Comparison of ENCODE assay signal across 43 mouse cellular contexts in the genomic region with DNA sequence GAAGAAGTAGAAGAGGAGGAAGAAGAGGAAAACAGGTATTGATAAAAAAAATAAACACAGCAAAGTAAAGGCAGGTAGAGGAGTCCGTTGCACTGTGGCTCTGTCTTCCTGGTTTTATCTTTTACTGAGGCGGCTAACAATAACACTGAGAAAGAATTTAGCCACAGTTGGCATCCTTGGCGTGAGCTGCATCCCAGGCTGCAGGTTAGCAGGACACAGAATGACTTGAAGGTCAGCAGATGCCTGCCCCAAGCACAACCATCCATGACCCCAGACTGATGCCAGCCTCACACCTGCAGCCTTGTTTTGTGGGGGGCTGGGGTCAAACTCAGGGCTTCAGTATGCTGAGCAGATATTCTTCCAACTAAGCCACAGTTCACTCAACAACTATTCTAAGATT. TPM values are rescaled to one million over a fixed set of nuclear protein-coding genes. Genes with fewer than 3 reads are reported as not detected.
"Had no signal": no experiment of that assay in that cellular context is flagged by ENCODE, and none has a peak within 500 bp of the region (broad histone marks: within the 10 kb centered on the region; RNA-seq: fewer than 3 reads in every experiment).

No protein-coding gene starts in this region.

- H3K36me3 ChIP-seq: heart, embryonic 12.5 days; heart, embryonic 13.5 days; heart, embryonic 15.5 days; hindbrain, embryonic 10.5 days; hindbrain, embryonic 12.5 days; hindbrain, embryonic 13.5 days; hindbrain, embryonic 15.5 days; intestine, embryonic 15.5 days; kidney, embryonic 15.5 days had no signal

- H3K9me3 ChIP-seq: heart, embryonic 12.5 days; heart, embryonic 13.5 days; heart, embryonic 15.5 days; hindbrain, embryonic 10.5 days; hindbrain, embryonic 12.5 days; hindbrain, embryonic 13.5 days; hindbrain, embryonic 15.5 days; intestine, embryonic 15.5 days; kidney, embryonic 15.5 days had no signal

- H3K4me3 ChIP-seq: heart, embryonic 12.5 days; heart, embryonic 13.5 days; heart, embryonic 15.5 days; hindbrain, embryonic 10.5 days; hindbrain, embryonic 12.5 days; hindbrain, embryonic 13.5 days; hindbrain, embryonic 15.5 days; intestine, embryonic 15.5 days; kidney, embryonic 15.5 days; layer of hippocampus, adult 2 months; left cerebral cortex, adult 2 months had no signal

- ATAC-seq: hindbrain, embryonic 16.5 days; hindbrain, postnatal 0 days; inflammation-experienced regulatory T-cells, adult 6 months; intestine, embryonic 15.5 days; intestine, embryonic 16.5 days; intestine, postnatal 0 days had no signal

- DNase-seq: heart, postnatal 10 days; heart, postnatal 14 days; heart, postnatal 36 days; heart, postnatal 4 days; kidney, adult 11 months; kidney, adult 18-20 months; kidney, adult 2 months; kidney, adult 8-10 months; kidney, adult 9 months; kidney, postnatal 10 days; kidney, postnatal 14 days; kidney, postnatal 25 days; kidney, postnatal 36 days; kidney, postnatal 4 days; layer of hippocampus, adult 9-11 months; layer of hippocampus, postnatal 36 days had no signal

- H3K9ac ChIP-seq: heart, embryonic 12.5 days; heart, embryonic 13.5 days; heart, embryonic 15.5 days; hindbrain, embryonic 12.5 days; hindbrain, embryonic 13.5 days; hindbrain, embryonic 14.5 days; hindbrain, embryonic 15.5 days; intestine, embryonic 15.5 days; kidney, embryonic 15.5 days had no signal

- H3K27me3 ChIP-seq: heart, embryonic 12.5 days; heart, embryonic 13.5 days; heart, embryonic 15.5 days; hindbrain, embryonic 12.5 days; hindbrain, embryonic 13.5 days; hindbrain, embryonic 15.5 days; intestine, embryonic 15.5 days; kidney, embryonic 15.5 days had no signal

- H3K27ac ChIP-seq: heart, embryonic 13.5 days; heart, embryonic 15.5 days; hindbrain, embryonic 10.5 days; hindbrain, embryonic 12.5 days; hindbrain, embryonic 13.5 days; hindbrain, embryonic 14.5 days; hindbrain, embryonic 15.5 days; hindbrain, postnatal 0 days; intestine, embryonic 15.5 days; kidney, embryonic 15.5 days; kidney, postnatal 0 days; layer of hippocampus, adult 2 months; left cerebral cortex, adult 2 months had no signal

- H3K4me1 ChIP-seq: heart, embryonic 12.5 days; heart, embryonic 13.5 days; heart, embryonic 15.5 days; hindbrain, embryonic 10.5 days; hindbrain, embryonic 12.5 days; hindbrain, embryonic 13.5 days; hindbrain, embryonic 15.5 days; intestine, embryonic 15.5 days; kidney, embryonic 15.5 days had no signal

- H3K4me2 ChIP-seq: heart, embryonic 12.5 days; heart, embryonic 13.5 days; heart, embryonic 15.5 days; hindbrain, embryonic 12.5 days; hindbrain, embryonic 13.5 days; hindbrain, embryonic 14.5 days; hindbrain, embryonic 15.5 days; intestine, embryonic 15.5 days; kidney, embryonic 15.5 days had no signal

RNA-seq across cellular contexts. Expression of a gene that starts 17.8 kb away (rescaled TPM):
- total RNA-seq: heart, postnatal 36 days; hematopoietic stem cell, adult 5-6 weeks; hindbrain, postnatal 0 days; layer of hippocampus, adult 18-20 months; layer of hippocampus, adult 2 months; layer of hippocampus, postnatal 14 days; layer of hippocampus, postnatal 25 days; layer of hippocampus, postnatal 36 days; left cerebral cortex, adult 18-20 months had no signal
- polyA plus RNA-seq: heart, embryonic 12.5 days; heart, embryonic 13.5 days; heart, embryonic 14.5 days; heart, embryonic 15.5 days; heart, postnatal 0 days; inflammation-experienced regulatory T-cells, adult 6 months had no signal

RNA-seq across cellular contexts. Expression of a gene that starts 50.1 kb away (rescaled TPM):
- total RNA-seq: heart, postnatal 10 days; heart, postnatal 14 days; heart, postnatal 36 days; heart, postnatal 4 days had no signal
- polyA plus RNA-seq: heart, postnatal 0 days; hindbrain, embryonic 11.5 days; inflammation-experienced regulatory T-cells, adult 6 months; intestine, postnatal 0 days; large intestine, adult 2 months had no signal
